Mouse (Mus musculus): ENCODE data around the gene Slc26a1.

The Slc26a1 gene

GRCm38 (mm10) chr5:108675251-108675816, at the start of gene Slc26a1:
Gene Slc26a1 (minus strand): TSS chr5:108675569.
- DNase-seq (ENCODE audit: low spot score in 2 of 2): no peak

- DNase-seq (ENCODE audit: low spot score in 2 of 2): no peak
Measured at GRCm38 (mm10) chr5:108724006-108724405, 48.6 kb upstream of the Slc26a1 start.

GRCm38 (mm10) chr5:108719761-108720160, 44.4 kb upstream of the Slc26a1 start:
- no peak for DNase-seq (ENCODE audit: low spot score in 2 of 2)

- no peak for DNase-seq (ENCODE audit: low spot score in 2 of 2)
Measured at GRCm38 (mm10) chr5:108718051-108718450, 42.7 kb upstream of the Slc26a1 start.

- no peak for DNase-seq (ENCODE audit: low spot score in 2 of 2)
Measured at GRCm38 (mm10) chr5:108715974-108716373, 40.6 kb upstream of the Slc26a1 start.

- peak in 1 of 2 experiments; percentile 23 for DNase-seq (ENCODE audit: low spot score in 2 of 2)
Measured at GRCm38 (mm10) chr5:108714149-108714548, 38.8 kb upstream of the Slc26a1 start.

- no peak for DNase-seq (ENCODE audit: low spot score in 2 of 2)
Measured at GRCm38 (mm10) chr5:108713691-108714090, 38.3 kb upstream of the Slc26a1 start.

GRCm38 (mm10) chr5:108713096-108713495, 37.7 kb upstream of the Slc26a1 start:
- DNase-seq (ENCODE audit: low spot score in 2 of 2): no peak

GRCm38 (mm10) chr5:108711968-108712367, 36.6 kb upstream of the Slc26a1 start:
- DNase-seq (ENCODE audit: low spot score in 2 of 2): no peak

- no peak for DNase-seq (ENCODE audit: low spot score in 2 of 2)
Measured at GRCm38 (mm10) chr5:108708981-108709731, 33.8 kb upstream of the Slc26a1 start.

GRCm38 (mm10) chr5:108708419-108708818, 33.0 kb upstream of the Slc26a1 start:
- DNase-seq (ENCODE audit: low spot score in 2 of 2): no peak

GRCm38 (mm10) chr5:108707758-108708157, 32.4 kb upstream of the Slc26a1 start:
- DNase-seq (ENCODE audit: low spot score in 2 of 2): no peak

GRCm38 (mm10) chr5:108703754-108704626, 28.6 kb upstream of the Slc26a1 start:
- DNase-seq (ENCODE audit: low spot score in 2 of 2): no peak

GRCm38 (mm10) chr5:108701341-108702021, 26.1 kb upstream of the Slc26a1 start:
- DNase-seq (ENCODE audit: low spot score in 2 of 2): no peak

GRCm38 (mm10) chr5:108700346-108700745, 25.0 kb upstream of the Slc26a1 start:
- DNase-seq (ENCODE audit: low spot score in 2 of 2): no peak

- DNase-seq (ENCODE audit: low spot score in 2 of 2): peak; percentile 49 to 61
Measured at GRCm38 (mm10) chr5:108697341-108697753, 22.0 kb upstream of the Slc26a1 start.

- DNase-seq (ENCODE audit: low spot score in 2 of 2): no peak
Measured at GRCm38 (mm10) chr5:108696542-108696941, 21.2 kb upstream of the Slc26a1 start.

GRCm38 (mm10) chr5:108695861-108696260, 20.5 kb upstream of the Slc26a1 start:
- DNase-seq (ENCODE audit: low spot score in 2 of 2): no peak

- DNase-seq (ENCODE audit: low spot score in 2 of 2): peak in 1 of 2 experiments; percentile 34
Measured at GRCm38 (mm10) chr5:108694352-108695261, 19.2 kb upstream of the Slc26a1 start.

- peak; percentile 49 to 51 for DNase-seq (ENCODE audit: low spot score in 2 of 2)
Measured at GRCm38 (mm10) chr5:108693872-108694288, 18.5 kb upstream of the Slc26a1 start.

- no peak for DNase-seq (ENCODE audit: low spot score in 2 of 2)
Measured at GRCm38 (mm10) chr5:108692271-108692670, 16.9 kb upstream of the Slc26a1 start, which contains the start of gene Fgfrl1. Gene Fgfrl1 (plus strand): TSS chr5:108692382.
